Mouse (Mus musculus) cerebellum, postnatal 4 days (tissue): ENCODE results near the gene Slc38a6.

Experiments used
- DNase-seq, 2 experiments: peaks; one replicate each; pipeline ENCODE4 v3.0.0; 2022; ENCODE audit warnings: low spot score in 2 of 2, mixed read lengths in 1 of 2

Slc38a6 gene

GRCm38 (mm10) chr12:73355084-73355775 is 68.7 kb downstream of the Slc38a6 start:
- no peak for DNase-seq

- DNase-seq, result no peak
These were observed 70.1 kb downstream of the Slc38a6 start for GRCm38 (mm10) chr12:73356696-73357095.

- no peak for DNase-seq
These were observed 70.7 kb downstream of the Slc38a6 start for GRCm38 (mm10) chr12:73357311-73357710.

GRCm38 (mm10) chr12:73357736-73358135 is 71.2 kb downstream of the Slc38a6 start:
- no peak for DNase-seq

- no peak for DNase-seq
These were observed 72.1 kb downstream of the Slc38a6 start for GRCm38 (mm10) chr12:73358640-73359039.

GRCm38 (mm10) chr12:73359520-73359919 is 72.9 kb downstream of the Slc38a6 start:
- no peak for DNase-seq

- no peak for DNase-seq
These were observed 74.6 kb downstream of the Slc38a6 start for GRCm38 (mm10) chr12:73361201-73361600.

- no peak for DNase-seq
These were observed 76.8 kb downstream of the Slc38a6 start for GRCm38 (mm10) chr12:73363401-73363800.

- DNase-seq, result no peak
These were observed 77.4 kb downstream of the Slc38a6 start for GRCm38 (mm10) chr12:73363956-73364355.

GRCm38 (mm10) chr12:73366581-73366980 is 80.0 kb downstream of the Slc38a6 start:
- no peak for DNase-seq

- DNase-seq, result no peak
These were observed 81.0 kb downstream of the Slc38a6 start for GRCm38 (mm10) chr12:73367460-73368079.

GRCm38 (mm10) chr12:73368868-73369608 is 82.5 kb downstream of the Slc38a6 start:
- DNase-seq, result no peak

- DNase-seq, result no peak
These were observed 83.9 kb downstream of the Slc38a6 start for GRCm38 (mm10) chr12:73370367-73370944.

GRCm38 (mm10) chr12:73371132-73371531 is 84.6 kb downstream of the Slc38a6 start:
- peak in 1 of 2 experiments; percentile 63 for DNase-seq

GRCm38 (mm10) chr12:73378026-73378425 is 91.4 kb downstream of the Slc38a6 start:
- no peak for DNase-seq

- no peak for DNase-seq
These were observed 92.3 kb downstream of the Slc38a6 start for GRCm38 (mm10) chr12:73378724-73379355.

GRCm38 (mm10) chr12:73380686-73381360 is 94.2 kb downstream of the Slc38a6 start:
- no peak for DNase-seq

GRCm38 (mm10) chr12:73381452-73381851 is 94.9 kb downstream of the Slc38a6 start:
- no peak for DNase-seq

GRCm38 (mm10) chr12:73382290-73383178 is 96.0 kb downstream of the Slc38a6 start:
- DNase-seq, result no peak

- DNase-seq, result no peak
These were observed 96.6 kb downstream of the Slc38a6 start for GRCm38 (mm10) chr12:73383179-73383510.
